Mouse (Mus musculus) lung, postnatal 36 days (tissue): Measurements from ENCODE around the gene Rnf13.

Experiments used
- DNase-seq: peaks from one replicate; pipeline ENCODE4 v3.0.0; 2022; ENCODE audit warnings: mixed read lengths

Rnf13 gene

DNA sequence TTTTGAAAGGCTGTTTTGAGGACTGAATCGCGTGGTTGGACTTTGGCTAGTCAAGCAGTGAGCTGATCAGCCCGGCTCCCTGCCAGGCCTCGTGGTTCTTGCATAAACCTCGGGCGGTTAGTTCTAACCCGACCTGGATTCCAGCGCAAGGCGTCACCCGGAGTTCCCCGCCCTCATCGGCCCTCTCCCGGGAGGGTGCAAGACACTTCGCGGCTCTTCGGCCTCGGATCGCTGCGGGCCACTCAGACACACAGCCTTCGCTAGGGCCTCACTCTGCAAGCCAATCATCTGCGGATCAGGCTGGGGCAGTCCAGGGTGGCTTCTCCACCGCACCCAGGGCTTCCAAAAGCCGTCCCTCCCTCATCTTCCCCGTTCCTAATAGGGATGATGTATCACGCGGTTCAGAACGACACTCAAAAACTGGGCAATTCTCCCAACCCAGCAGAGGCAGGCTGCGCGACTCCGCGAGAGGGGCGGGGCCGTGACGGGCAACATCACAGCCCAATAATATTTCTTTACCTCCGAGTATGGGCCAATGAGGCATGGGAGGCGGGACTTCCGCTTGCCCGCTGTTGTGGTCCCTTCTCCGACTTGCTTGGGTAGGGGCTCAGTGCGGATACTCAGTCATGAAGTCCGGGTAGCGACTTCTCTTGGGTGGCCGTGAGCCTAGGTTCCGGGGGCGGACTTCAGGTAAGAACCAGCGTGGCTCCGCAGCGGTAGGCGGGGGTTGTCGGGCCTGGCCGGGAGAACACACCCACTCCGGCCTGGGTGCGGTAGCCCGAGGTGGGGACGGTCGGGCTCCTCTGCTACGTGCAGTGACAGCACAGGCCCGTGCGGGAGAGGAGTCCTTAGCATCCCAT is at the start of gene Rnf13:
Gene Rnf13, plus strand, starts transcription at position 552 of the 860 bp plus-strand sequence.
- peak; percentile 98 for DNase-seq

DNA sequence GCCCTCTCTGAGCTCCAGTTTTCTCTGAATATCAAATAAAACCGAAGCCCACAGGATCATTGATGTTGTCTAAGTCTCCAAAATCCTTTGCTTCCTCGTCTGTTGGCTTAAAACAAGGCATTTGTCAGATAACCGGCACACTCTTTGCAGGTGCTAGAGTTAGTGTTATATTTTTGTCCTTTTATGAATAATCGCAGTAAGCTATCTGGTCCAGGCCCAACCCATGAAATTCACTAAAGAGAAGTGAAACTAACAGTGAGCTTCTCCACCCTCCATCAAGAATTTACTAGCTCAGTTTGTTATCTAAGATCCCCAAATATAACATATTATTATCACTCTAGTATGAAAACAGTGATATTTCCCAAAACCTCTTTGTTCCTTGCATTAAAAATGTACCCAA is 44.1 kb upstream of the Rnf13 start:
- DNase-seq, result no peak

GRCm38 (mm10) chr3:57692719-57693118 is 43.1 kb upstream of the Rnf13 start, which contains the start of gene Ankub1:
Ankub1 (minus strand) TSS chr3:57692799.
- no peak for DNase-seq

GRCm38 (mm10) chr3:57696249-57696648 is 39.6 kb upstream of the Rnf13 start:
- DNase-seq, result no peak

GRCm38 (mm10) chr3:57696779-57697178 is 39.1 kb upstream of the Rnf13 start:
- DNase-seq, result no peak

DNA sequence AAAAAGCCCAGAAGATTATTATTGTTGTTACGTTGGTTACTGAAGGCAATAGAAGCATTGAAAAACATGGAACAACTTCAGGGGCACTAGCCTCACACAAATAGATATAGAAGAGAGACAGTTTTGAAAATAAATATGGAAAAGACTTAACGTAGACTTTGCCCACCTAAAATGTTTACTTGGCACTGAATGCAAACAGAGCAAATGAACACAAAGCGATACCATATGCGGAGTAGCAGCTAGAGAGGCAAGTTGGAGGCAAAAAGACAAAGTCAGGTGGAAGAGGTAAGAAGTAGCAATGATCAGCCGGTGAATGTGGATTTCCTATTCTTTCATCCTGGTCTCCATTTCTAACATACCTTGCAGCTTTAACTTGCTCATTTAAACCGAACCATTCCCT is 21.7 kb upstream of the Rnf13 start:
- DNase-seq, result no peak

DNA sequence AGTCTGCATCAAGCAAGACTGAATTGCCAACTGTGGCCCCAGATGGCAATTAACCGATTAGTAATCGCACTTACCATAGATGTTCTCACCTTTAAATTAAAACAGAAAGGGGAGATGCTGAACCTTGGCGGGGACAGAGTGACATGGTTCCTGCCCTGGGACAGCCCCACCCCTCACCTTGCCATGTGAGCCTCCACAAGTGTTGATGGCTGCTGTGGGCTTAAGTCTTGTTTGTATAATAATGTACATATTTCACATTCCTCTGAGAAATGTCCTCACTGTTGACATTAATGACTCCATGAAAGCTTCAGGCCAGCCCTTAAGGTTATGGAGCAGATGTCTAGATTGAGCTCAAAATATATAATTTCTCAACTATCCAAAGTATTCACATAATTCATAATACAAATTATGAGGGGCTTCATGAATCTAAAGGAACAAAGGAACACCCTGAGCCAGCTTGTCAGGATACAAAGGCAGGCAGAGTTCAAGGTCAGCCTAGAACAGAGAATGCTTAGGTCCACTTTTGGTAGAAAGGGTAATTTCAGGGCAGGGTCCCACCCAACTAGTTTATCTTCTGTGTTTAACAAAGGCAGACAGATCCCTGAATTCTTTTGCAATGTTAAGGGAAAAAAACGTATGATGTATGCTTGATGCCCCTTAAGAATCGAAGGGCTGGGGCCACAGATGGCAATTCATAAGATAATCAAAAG is 3.5 kb upstream of the Rnf13 start:
- no peak for DNase-seq

GRCm38 (mm10) chr3:57736419-57737095 is 695 bp downstream of the Rnf13 start:
- peak; percentile 7 for DNase-seq

DNA sequence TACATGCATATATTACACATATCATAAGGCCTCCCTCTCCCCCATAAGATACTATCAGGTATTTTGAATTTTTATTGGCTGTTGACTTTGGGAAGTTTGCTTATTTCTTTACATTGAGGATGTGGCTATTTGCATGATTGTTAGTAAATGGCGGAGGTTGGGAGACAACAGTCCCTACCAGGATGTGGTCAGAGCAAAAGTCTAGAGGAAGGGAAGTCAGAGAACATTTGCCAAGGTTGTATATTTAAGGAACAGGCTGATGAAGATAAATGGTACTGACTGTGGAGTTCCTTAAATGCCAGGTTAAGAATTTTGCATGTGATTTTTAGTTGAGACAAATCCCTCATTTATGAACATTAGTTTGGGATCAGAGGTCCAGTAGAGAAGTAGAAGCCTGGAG is 4.0 kb downstream of the Rnf13 start:
- DNase-seq, result no peak

DNA sequence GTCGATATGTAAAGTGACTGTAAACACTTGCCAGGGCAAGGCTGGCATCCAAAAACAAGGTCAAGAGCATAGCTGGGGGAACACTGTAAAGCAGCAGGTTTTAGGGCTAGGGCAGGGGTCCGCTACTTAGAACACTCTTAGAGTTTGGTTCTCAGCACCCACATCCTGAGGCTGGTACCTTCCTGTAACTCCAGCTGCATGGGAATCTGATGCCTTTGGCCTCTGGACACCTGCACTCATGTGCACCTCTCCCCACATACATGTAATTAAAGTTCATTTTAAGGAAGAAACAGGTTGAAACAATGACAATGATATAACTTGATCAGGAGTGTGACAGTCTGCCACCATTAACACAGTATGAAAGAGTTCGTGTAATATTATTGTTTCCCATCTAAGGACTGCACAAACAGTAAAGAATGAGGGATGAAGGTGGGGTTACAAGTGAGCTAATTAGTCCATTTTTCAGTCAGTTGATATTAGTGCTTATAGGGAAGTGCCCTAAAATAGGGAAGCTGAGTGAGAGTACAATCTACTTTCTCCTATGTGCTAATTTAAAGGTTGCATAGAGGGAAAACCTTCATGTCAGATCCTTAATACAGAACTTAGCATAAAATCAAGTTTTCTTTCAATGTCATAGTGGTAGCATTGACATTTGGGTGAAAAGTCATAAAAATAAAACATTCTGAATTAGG is 12.9 kb downstream of the Rnf13 start:
- DNase-seq, result no peak

DNA sequence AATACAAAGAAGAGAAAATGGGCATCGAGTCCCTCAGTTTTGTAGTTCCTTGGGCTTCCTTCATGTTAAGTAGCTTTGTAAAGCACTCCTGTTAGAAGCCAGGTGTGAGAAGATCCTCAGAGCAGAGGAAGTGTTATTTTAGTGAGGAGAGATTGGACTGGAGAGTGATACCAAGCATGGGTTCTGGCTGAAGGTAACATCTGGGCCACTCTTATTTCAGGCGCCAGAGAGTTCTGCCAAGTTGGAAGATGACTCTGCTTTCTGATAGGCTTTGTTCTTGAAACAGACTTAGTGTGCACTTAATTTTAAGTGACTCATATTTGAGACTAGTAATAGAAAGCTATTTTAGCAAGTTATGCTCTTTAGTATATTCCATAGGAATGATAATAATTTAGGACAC is 41.1 kb downstream of the Rnf13 start:
- DNase-seq, result no peak

GRCm38 (mm10) chr3:57788472-57788871 is 52.6 kb downstream of the Rnf13 start:
- DNase-seq, result no peak

DNA sequence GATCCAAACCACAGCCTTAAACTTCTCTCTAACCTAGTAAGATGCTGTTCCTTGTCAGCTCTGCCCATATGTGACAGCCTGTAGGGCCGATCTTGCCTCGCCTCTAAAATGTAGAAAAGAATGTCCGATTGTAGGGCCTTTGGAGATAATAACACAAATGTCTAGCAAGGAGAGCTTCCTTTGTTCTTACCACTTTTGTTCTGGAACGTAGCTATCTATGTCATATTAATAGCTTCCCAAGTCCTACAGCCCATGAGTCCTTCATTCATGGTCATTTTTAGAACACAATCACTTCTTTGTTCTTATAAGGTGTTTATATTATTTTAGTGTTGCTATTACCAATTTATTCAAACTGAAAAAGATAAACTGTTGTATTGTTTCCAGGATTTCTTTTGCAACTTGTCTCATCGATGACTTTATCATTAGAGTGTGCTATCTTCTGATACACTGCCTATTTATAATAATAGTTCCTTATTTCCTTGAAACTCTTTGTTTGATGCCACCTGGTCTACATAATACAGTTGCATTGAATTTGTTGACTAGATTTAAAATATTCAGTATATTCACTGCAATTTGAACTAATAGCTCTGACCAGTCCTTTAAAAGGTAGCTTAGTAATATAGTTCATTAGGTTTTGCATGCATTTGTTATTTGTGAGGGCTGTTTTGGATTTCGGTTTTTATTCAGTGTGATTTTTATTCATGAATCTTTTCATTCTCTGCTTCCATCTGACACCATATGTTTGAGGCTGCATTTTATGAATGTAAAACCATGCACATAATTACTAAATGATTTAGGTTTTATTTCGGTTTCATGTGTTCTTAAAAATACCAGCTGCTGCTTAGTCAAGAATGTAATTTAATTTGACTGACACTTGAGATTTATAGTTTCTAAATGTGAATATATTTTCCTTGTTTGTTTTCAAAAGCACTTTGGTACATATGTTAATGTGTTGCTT is 53.4 kb downstream of the Rnf13 start:
- no peak for DNase-seq

DNA sequence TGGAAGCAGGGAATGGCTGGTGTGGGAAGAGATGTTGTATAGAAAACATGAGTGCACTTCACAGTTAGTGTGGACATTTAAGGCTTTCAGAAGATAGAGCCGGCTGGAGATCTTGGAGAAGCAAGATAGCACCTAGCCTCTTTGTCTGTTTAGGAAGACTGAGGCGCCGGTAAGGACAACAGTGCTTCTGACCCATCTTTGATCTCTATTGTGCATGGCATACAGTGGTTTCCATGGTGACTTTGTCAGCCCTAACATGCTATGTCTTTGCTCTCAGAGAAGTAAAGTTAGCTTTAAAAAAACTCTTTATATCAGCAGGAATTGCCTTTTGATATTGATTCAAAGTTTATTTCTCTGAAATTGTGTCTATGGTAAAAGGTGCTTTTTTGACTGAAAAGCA is 55.2 kb downstream of the Rnf13 start:
- DNase-seq, result no peak

DNA sequence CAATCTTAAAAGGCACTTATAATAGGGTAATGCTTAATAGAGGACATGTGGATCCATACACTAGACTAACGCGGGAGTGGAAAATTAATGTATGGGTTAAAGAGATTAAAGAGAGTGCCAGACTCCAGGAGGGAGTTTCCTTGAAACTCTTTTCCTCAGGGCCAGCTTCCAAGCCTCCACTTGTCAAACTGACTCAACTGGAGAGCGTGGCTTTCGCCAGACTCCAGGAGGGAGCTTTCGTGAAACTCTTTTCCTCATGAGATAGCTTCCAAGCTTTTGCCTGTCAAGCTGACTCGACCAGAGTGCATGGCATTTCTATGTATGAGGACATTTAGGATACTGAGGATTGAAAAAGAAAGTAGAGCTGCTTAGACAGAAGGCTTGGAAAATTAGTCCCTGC is 59.2 kb downstream of the Rnf13 start:
- peak; percentile 50 for DNase-seq

- peak; percentile 26 for DNase-seq
Measured at GRCm38 (mm10) chr3:57815447-57815846, 79.6 kb downstream of the Rnf13 start.

DNA sequence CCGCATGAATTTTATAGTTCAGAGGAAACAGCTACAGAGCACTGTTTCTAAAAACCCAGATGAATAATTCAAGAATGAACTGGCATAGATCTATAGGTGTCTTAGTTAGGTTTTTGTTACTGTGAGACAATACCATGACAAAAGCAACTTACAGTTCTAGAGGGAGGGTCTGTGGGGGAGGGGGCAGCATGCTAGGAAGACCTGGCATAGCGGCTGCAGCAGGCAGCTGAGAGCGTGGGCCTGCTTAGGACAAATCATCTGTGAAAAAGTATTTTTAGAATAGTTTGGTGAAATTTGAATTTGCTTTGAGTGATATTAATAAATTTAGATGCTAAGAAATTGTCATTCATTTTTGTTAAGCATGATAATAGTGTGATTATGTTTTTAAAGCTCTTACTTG is 90.0 kb downstream of the Rnf13 start:
- no peak for DNase-seq

- no peak for DNase-seq
Measured at GRCm38 (mm10) chr3:57833585-57833984, 97.7 kb downstream of the Rnf13 start.

- DNase-seq, result no peak
Measured at GRCm38 (mm10) chr3:57836911-57837310, 101.0 kb downstream of the Rnf13 start.

DNA sequence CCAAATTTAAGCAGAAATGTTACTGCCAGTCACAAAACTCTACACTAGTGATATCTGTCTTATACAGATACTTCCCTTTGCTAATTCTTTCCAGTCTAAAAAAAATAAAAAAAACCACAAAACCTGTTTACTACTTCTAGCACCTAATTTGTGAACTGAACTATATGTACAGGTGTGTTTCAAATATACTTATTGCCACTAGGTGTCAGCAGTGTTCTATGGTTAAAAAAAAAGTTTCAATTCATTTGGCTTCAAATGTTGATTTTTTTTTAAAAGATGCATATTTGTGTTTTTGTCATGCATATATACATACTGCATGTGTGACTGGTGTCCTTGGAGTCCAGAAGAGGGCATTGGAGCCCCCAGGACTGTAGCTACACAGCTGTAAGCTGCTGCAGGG is 107.9 kb downstream of the Rnf13 start:
- peak; percentile 26 for DNase-seq

DNA sequence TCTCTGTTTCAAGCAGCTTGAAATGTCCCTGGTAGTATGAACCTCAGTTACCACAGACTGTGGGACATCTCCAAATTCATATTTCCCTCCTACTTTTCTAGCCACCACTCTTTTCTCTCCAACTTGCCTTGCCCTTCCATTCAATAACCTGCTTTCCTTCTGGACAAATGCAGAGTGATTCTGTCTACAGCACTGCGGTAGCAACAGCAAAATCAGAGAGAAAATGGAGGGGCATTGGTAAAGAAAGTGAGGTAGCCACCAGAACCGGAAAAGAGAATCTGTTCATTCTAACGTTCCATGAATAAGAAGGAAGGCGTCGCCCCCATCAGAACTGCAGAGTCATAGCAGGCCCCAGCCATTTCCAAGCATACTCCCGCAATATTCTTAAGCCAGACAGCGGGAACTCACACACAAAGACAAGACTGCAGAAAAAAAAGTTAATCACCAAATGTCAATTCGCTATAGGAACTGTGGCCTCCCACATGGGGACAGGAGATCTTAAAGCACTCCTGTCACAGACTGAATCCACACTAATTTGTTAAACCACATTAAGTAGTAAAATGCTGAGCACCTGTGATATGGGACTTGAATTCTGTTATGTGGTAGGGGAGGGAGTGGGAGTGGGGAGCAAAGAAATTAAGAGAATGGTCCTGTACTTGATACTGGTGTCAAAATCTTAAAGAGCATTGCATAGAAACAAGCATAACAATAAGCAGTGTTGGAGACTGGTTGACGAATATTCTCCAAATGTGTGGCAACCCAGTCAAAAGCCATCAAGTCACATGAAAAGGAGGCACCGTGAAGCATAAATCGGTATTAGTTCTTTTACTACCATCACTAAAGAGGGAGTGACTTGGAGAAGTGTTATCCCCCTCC is 110.2 kb downstream of the Rnf13 start:
- peak; percentile 13 for DNase-seq
